Mouse (Mus musculus) CD4-positive, CD25-positive, alpha-beta regulatory T cell, adult 2 months (primary cell): ENCODE data around the gene Fcamr.
A peak's percentile ranks its signal among the peaks of the same experiment; 100 is the strongest.

Source experiments
- DNase-seq: peaks from one replicate; pipeline ENCODE4 v3.0.0-alpha.2; 2012; ENCODE audit warnings: low read depth, low spot score

Fcamr gene

DNA sequence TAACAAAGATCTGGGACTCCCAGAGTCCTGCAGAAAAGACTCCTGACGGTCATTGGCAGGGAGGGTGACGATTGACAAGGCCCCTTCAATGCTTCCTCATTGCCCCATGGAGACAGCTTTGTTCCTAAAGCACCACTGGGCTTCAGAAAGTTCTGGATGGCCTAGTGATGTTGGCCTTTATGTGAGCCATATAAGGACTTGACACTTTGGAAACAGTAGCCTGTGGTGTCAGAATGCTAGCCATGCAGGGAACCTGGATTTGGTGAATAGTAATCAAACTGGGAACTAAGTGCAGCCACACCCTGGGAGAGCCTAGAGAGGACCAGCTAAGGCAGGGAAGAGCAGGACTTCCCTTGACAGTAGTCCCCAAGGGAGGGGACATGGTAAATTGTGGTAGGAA, 809 bp downstream of the Fcamr start:
- no peak for DNase-seq

DNA sequence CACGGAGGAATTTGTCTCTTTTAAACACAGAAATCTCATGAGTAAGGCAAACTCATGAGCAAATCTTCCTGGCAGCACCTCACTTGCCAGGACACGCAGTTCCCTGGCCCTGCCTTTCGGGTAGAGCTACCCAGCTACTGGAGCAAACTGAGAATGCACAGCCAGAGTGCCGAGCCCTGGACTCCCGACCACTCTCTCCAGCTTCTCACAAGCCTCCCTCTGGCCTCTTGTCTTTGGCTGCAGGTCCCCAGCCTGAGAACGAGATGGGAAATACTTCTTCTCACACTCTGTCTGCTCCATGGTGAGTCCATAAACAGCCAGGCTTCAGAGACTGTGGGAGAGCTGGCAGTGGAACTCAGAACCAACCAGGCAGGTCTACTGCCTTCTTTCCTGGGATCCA, 2.3 kb downstream of the Fcamr start:
- no peak for DNase-seq

- DNase-seq: no peak
Observed at GRCm38 (mm10) chr1:130804279-130804678, 3.6 kb downstream of the Fcamr start.

GRCm38 (mm10) chr1:130810906-130811305, 10.2 kb downstream of the Fcamr start:
- DNase-seq: no peak

GRCm38 (mm10) chr1:130811316-130811715, 10.6 kb downstream of the Fcamr start:
- no peak for DNase-seq

DNA sequence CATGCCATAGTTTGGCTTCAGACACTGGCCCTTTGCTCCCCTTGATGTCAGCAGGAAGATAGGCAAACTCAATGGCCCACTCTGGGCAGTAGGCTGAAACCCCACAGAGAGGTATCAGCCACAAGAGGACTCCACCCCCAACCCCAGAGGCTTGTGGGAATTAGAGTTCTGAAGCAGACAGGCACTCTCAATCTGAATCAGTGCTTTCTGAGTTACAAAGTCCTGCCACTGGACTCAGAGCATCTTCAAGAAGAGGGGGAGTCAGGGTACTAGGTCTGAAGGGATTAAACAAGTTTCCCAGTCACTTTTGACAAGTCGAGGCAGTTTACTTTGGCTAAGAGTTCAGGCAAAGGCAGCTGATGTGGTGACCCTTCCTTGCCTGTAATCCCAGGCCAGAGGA, 19.0 kb downstream of the Fcamr start:
- no peak for DNase-seq

DNA sequence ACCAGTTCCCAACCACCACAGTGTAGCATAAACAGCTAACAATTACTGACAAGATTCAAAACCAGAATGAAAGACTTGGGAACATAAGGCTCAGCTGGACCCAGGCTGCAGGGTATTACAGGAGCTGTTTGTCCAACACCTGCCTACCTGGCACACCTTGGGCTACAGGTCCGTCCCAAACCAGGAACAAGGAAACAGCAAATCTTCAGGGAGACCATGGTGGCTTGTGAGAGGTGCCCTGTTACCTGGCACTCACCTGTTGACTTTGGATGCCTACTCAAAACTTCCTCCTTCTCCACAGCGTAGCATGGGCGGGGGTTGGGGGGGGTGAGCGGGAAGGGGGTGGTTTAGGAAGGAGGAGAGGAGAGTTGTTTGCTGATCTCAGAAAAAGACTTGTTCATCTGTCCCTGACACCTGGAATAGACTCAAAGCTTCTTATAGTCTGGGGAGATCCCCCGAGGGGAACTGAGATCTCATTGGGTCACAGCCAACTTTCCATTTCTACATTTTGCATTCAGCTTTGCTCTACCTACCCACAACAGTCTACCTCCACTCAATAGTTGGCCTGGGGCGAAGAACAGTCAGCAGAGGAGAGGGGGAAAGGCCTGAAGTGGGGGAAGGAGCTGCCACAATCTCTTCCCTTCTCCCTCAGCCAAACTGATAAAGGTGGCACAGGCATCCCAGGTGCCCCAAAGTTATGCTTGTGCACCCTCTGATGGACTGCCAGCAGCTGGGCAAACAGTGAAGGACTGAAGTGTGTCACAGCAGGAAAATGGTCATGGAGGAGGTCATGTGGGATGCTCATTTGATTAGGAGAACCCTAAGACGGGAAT, 19.8 kb downstream of the Fcamr start:
- peak; percentile 52 for DNase-seq

DNA sequence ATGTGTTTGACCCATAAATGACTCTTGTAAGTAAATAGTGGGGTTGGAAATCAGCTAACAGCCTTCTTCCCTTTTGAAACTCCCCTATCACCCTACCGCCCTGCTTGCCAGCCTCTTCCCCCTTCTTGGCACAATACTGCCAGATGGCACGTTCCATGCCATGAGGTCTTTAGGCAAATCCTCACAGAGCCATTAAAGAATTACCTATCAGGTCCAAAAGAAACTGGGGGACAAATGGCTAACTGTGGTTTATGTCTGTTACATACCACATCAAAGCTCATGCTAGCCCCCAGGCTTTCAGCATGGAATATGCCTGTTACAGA, 20.4 kb downstream of the Fcamr start:
- no peak for DNase-seq

DNA sequence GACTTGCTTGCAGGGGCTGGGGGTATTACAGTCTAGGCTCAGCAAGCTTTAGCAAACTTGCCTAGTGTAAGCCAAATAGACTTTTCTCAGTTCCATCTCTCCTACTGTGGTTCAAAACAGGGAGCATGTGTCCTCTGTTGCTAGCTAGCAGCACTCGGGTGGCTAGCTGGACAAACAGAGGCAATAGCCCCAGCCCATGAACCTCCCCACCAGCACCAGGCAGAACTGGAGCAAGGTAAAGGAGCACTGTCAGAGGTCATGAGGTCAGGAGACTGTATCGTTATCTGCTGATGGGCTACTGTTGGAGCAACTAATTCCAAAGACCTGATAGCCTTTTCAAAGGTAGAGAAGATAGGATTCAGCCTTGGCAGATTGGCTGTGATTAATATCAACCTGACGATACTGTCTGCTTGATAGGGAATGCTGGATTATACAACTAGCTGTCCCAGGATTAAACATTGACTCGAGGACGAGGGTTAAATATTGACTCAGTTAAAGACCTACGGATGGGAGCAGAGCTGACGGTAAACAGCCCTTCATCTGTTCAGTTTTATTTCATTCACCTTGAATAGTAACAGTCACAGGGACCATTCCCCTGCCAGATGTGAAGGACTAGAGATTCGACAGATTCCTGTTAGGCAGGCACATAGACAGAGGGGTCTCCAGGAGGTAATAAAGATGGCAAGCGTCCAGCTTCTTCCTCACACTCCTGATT, 21.4 kb downstream of the Fcamr start:
- no peak for DNase-seq

GRCm38 (mm10) chr1:130826448-130826847, 25.7 kb downstream of the Fcamr start, which contains the start of gene Pigr:
Gene Pigr, plus strand, starts transcription at chr1:130826684.
- DNase-seq: no peak

GRCm38 (mm10) chr1:130828656-130829055, 28.0 kb downstream of the Fcamr start:
- no peak for DNase-seq

GRCm38 (mm10) chr1:130829906-130830830, 29.5 kb downstream of the Fcamr start:
- DNase-seq: no peak

GRCm38 (mm10) chr1:130832230-130833149, 31.8 kb downstream of the Fcamr start:
- no peak for DNase-seq

- DNase-seq: no peak
Observed at GRCm38 (mm10) chr1:130835161-130835936, 34.6 kb downstream of the Fcamr start.

DNA sequence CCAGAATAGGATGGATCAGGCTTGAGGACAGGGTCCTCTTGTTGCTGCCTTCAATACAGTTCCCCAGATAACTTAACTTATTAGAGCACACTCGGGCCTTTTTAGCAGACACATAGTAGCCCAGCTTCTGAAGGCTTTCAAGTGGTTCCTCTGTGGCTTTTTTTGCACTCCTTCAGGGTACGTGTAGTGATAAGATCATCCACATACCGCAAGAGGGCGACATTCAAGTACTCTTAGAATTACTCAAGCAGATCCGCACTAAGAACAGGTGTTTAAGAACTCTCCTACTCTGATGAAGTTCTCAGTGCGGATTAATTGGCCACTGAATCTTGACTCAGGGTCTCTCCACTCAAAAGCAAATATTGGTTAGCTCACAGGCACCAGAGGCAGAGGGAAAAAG, 37.6 kb downstream of the Fcamr start:
- DNase-seq: peak; percentile 81

GRCm38 (mm10) chr1:130840599-130841379, 40.1 kb downstream of the Fcamr start:
- DNase-seq: no peak

DNA sequence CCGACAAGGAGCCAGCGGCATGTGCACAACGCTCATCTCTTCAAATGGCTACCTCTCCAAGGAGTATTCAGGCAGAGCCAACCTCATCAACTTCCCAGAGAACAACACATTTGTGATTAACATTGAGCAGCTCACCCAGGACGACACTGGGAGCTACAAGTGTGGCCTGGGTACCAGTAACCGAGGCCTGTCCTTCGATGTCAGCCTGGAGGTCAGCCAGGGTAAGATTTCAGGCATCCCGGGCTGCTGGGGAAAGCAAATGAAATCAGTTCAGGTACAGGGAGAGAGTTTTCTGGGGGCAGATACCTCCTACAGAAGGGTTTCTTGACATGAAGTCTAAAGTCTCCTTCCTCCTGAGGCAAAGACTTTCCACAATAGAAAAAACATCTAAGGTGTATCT, 40.9 kb downstream of the Fcamr start:
- DNase-seq: no peak

GRCm38 (mm10) chr1:130844516-130844915, 43.8 kb downstream of the Fcamr start:
- no peak for DNase-seq

GRCm38 (mm10) chr1:130849530-130850214, 49.0 kb downstream of the Fcamr start:
- DNase-seq: no peak
